Mouse (Mus musculus): Measurements from ENCODE around the gene Tubg1. TPM values are rescaled to one million over a fixed set of nuclear protein-coding genes. Genes with fewer than 3 reads are reported as not detected.

The Tubg1 gene
- polyA plus RNA-seq, 1 experiment from 2014 or later = 55.7 TPM

- Histone ChIP-seq H3K27me3 (replicated peaks; ENCODE audit: control insufficient read depth, insufficient read depth, low read length) (peaks cover 47% of the 10 kb centered on the region), H3K36me3 (ENCODE audit: control insufficient read depth, insufficient read depth, low read length) (peaks cover 59% of the 10 kb centered on the region), H3K4me1 (ENCODE audit: control insufficient read depth, insufficient read depth, low read length) (peaks cover 6% of the 10 kb centered on the region; the same call in 1 of the 2 replicates), H3K27ac (replicated peaks; ENCODE audit: low read depth, low read length) (no peak overlapping the region), H3K4me3 (ENCODE audit: low read depth, low read length) (no peak overlapping the region), H3K4me2 (ENCODE audit: low read depth, low read length) (no peak overlapping the region), H3K9ac (ENCODE audit: low read depth, low read length) (no peak overlapping the region), H3K9me3 (ENCODE audit: control insufficient read depth, low read length) (no peaks in the 10 kb centered on the region)
- WGBS = 61% methylated on average over 5 of the region's 5 CpGs
- no peak for DNase-seq (ENCODE audit: low spot score)
- ATAC-seq (ENCODE audit: low read depth) = no peak
These were observed 42.6 kb downstream of the Tubg1 start for GRCm38 (mm10) chr11:101162301-101162700.

GRCm38 (mm10) chr11:101162772-101163171 is 43.0 kb downstream of the Tubg1 start:
- DNase-seq (ENCODE audit: low spot score) (no peak), ATAC-seq (ENCODE audit: low read depth) (no peak)
- Histone ChIP-seq H3K36me3 (ENCODE audit: control insufficient read depth, insufficient read depth, low read length) (peaks cover 64% of the 10 kb centered on the region), H3K4me1 (ENCODE audit: control insufficient read depth, insufficient read depth, low read length) (peaks cover 6% of the 10 kb centered on the region; the same call in 1 of the 2 replicates), H3K9ac (ENCODE audit: low read depth, low read length) (no peak overlapping the region), H3K9me3 (ENCODE audit: control insufficient read depth, low read length) (no peaks in the 10 kb centered on the region), H3K4me2 (ENCODE audit: low read depth, low read length) (no peak overlapping the region), H3K4me3 (ENCODE audit: low read depth, low read length) (no peak overlapping the region), H3K27me3 (replicated peaks; ENCODE audit: control insufficient read depth, insufficient read depth, low read length) (peaks cover 52% of the 10 kb centered on the region), H3K27ac (replicated peaks; ENCODE audit: low read depth, low read length) (no peak overlapping the region)
- 74% methylated on average over 5 of the region's 5 CpGs for WGBS

GRCm38 (mm10) chr11:101163476-101164350 is 44.0 kb downstream of the Tubg1 start:
- 20% methylated on average over 42 of the region's 49 CpGs for WGBS
- peaks cover 66% of the 10 kb centered on the region for H3K36me3 ChIP-seq (ENCODE audit: control insufficient read depth, insufficient read depth, low read length)
- H3K4me3 ChIP-seq (ENCODE audit: low read depth, low read length) = peak overlapping the region; percentile 39
- DNase-seq (ENCODE audit: low spot score) (no peak), ATAC-seq (ENCODE audit: low read depth) (no peak)
- H3K27me3 ChIP-seq (replicated peaks; ENCODE audit: control insufficient read depth, insufficient read depth, low read length) = peaks cover 62% of the 10 kb centered on the region
- no peaks in the 10 kb centered on the region for H3K9me3 ChIP-seq (ENCODE audit: control insufficient read depth, low read length)
- peak overlapping the region; percentile 63 for H3K4me2 ChIP-seq (ENCODE audit: low read depth, low read length)
- peak overlapping the region; percentile 55 for H3K9ac ChIP-seq (ENCODE audit: low read depth, low read length)
- H3K27ac ChIP-seq (replicated peaks; ENCODE audit: low read depth, low read length) = no peak overlapping the region
- H3K4me1 ChIP-seq (ENCODE audit: control insufficient read depth, insufficient read depth, low read length) = peaks cover 8% of the 10 kb centered on the region

- peak overlapping the region; percentile 39 for H3K4me3 ChIP-seq (ENCODE audit: low read depth, low read length)
- peaks cover 68% of the 10 kb centered on the region for H3K27me3 ChIP-seq (replicated peaks; ENCODE audit: control insufficient read depth, insufficient read depth, low read length)
- no peak overlapping the region for H3K27ac ChIP-seq (replicated peaks; ENCODE audit: low read depth, low read length)
- 11% methylated on average over 20 of the region's 21 CpGs for WGBS
- peak overlapping the region; percentile 63 for H3K4me2 ChIP-seq (ENCODE audit: low read depth, low read length)
- ATAC-seq (ENCODE audit: low read depth) (no peak), DNase-seq (ENCODE audit: low spot score) (no peak)
- no peaks in the 10 kb centered on the region for H3K9me3 ChIP-seq (ENCODE audit: control insufficient read depth, low read length)
- H3K36me3 ChIP-seq (ENCODE audit: control insufficient read depth, insufficient read depth, low read length) = peaks cover 66% of the 10 kb centered on the region
- peak overlapping the region; percentile 55 for H3K9ac ChIP-seq (ENCODE audit: low read depth, low read length)
- H3K4me1 ChIP-seq (ENCODE audit: control insufficient read depth, insufficient read depth, low read length) = peaks cover 14% of the 10 kb centered on the region
These were observed 44.6 kb downstream of the Tubg1 start for GRCm38 (mm10) chr11:101164351-101164665.

- Histone ChIP-seq H3K4me3 (ENCODE audit: low read depth, low read length) (peak overlapping the region; percentile 39; the same call in 1 of the 2 replicates), H3K27ac (replicated peaks; ENCODE audit: low read depth, low read length) (no peak overlapping the region), H3K4me2 (ENCODE audit: low read depth, low read length) (peak overlapping the region; percentile 63), H3K4me1 (ENCODE audit: control insufficient read depth, insufficient read depth, low read length) (peaks cover 18% of the 10 kb centered on the region), H3K9me3 (ENCODE audit: control insufficient read depth, low read length) (no peaks in the 10 kb centered on the region), H3K9ac (ENCODE audit: low read depth, low read length) (no peak overlapping the region), H3K27me3 (replicated peaks; ENCODE audit: control insufficient read depth, insufficient read depth, low read length) (peaks cover 74% of the 10 kb centered on the region), H3K36me3 (ENCODE audit: control insufficient read depth, insufficient read depth, low read length) (peaks cover 66% of the 10 kb centered on the region)
- WGBS = 27% methylated on average over 35 of the region's 35 CpGs
- ATAC-seq (ENCODE audit: low read depth) = peak; percentile 60; the same call in 1 of the 2 replicates
- peak; percentile 80 for DNase-seq (ENCODE audit: low spot score)
These were observed 45.2 kb downstream of the Tubg1 start for GRCm38 (mm10) chr11:101164677-101165580.

GRCm38 (mm10) chr11:101166357-101166756 is 46.6 kb downstream of the Tubg1 start:
- H3K36me3 ChIP-seq (ENCODE audit: control insufficient read depth, insufficient read depth, low read length) = peaks cover 63% of the 10 kb centered on the region
- no peaks in the 10 kb centered on the region for H3K9me3 ChIP-seq (ENCODE audit: control insufficient read depth, low read length)
- no peak for DNase-seq (ENCODE audit: low spot score)
- peaks cover 18% of the 10 kb centered on the region for H3K4me1 ChIP-seq (ENCODE audit: control insufficient read depth, insufficient read depth, low read length)
- peaks cover 78% of the 10 kb centered on the region for H3K27me3 ChIP-seq (replicated peaks; ENCODE audit: control insufficient read depth, insufficient read depth, low read length)
- H3K9ac ChIP-seq (ENCODE audit: low read depth, low read length) = no peak overlapping the region
- no peak overlapping the region for H3K27ac ChIP-seq (replicated peaks; ENCODE audit: low read depth, low read length)
- H3K4me3 ChIP-seq (ENCODE audit: low read depth, low read length) = no peak overlapping the region
- 53% methylated on average over 14 of the region's 14 CpGs for WGBS
- ATAC-seq (ENCODE audit: low read depth) = no peak
- H3K4me2 ChIP-seq (ENCODE audit: low read depth, low read length) = no peak overlapping the region

GRCm38 (mm10) chr11:101167211-101167962 is 47.6 kb downstream of the Tubg1 start:
- ATAC-seq (ENCODE audit: low read depth) = no peak
- Histone ChIP-seq H3K27ac (replicated peaks; ENCODE audit: low read depth, low read length) (no peak overlapping the region), H3K4me3 (ENCODE audit: low read depth, low read length) (no peak overlapping the region), H3K9me3 (ENCODE audit: control insufficient read depth, low read length) (no peaks in the 10 kb centered on the region), H3K9ac (ENCODE audit: low read depth, low read length) (no peak overlapping the region), H3K4me2 (ENCODE audit: low read depth, low read length) (no peak overlapping the region), H3K36me3 (ENCODE audit: control insufficient read depth, insufficient read depth, low read length) (peaks cover 55% of the 10 kb centered on the region), H3K27me3 (replicated peaks; ENCODE audit: control insufficient read depth, insufficient read depth, low read length) (peaks cover 78% of the 10 kb centered on the region), H3K4me1 (ENCODE audit: control insufficient read depth, insufficient read depth, low read length) (peaks cover 21% of the 10 kb centered on the region)
- no peak for DNase-seq (ENCODE audit: low spot score)
- 66% methylated on average over 19 of the region's 19 CpGs for WGBS

- H3K4me1 ChIP-seq (ENCODE audit: control insufficient read depth, insufficient read depth, low read length) = peaks cover 26% of the 10 kb centered on the region
- H3K9me3 ChIP-seq (ENCODE audit: control insufficient read depth, low read length) = no peaks in the 10 kb centered on the region
- no peak for ATAC-seq (ENCODE audit: low read depth)
- H3K27ac ChIP-seq (replicated peaks; ENCODE audit: low read depth, low read length) = no peak overlapping the region
- H3K4me3 ChIP-seq (ENCODE audit: low read depth, low read length) = no peak overlapping the region
- H3K4me2 ChIP-seq (ENCODE audit: low read depth, low read length) = no peak overlapping the region
- WGBS = 61% methylated on average over 8 of the region's 8 CpGs
- peaks cover 49% of the 10 kb centered on the region for H3K36me3 ChIP-seq (ENCODE audit: control insufficient read depth, insufficient read depth, low read length)
- peaks cover 74% of the 10 kb centered on the region for H3K27me3 ChIP-seq (replicated peaks; ENCODE audit: control insufficient read depth, insufficient read depth, low read length)
- no peak overlapping the region for H3K9ac ChIP-seq (ENCODE audit: low read depth, low read length)
- DNase-seq (ENCODE audit: low spot score) = no peak
These were observed 48.2 kb downstream of the Tubg1 start for GRCm38 (mm10) chr11:101167963-101168300.
